Mouse (Mus musculus): ENCODE measurements around the gene Rgs2. TPM values are rescaled to one million over a fixed set of nuclear protein-coding genes. Genes with fewer than 3 reads are reported as not detected.

Gene Rgs2
- 49.6 TPM for polyA plus RNA-seq (2014; fragmentation: Illumina TruSeq; extraction: RNeasy Lipid Tissue Mini Kit (QIAGEN cat#74804); ENCODE audit: low read depth, low replicate concordance)

GRCm38 (mm10) chr1:144003904-144004740, at the start of gene Rgs2:
Gene Rgs2, minus strand, starts transcription at chr1:144004161.

Other genes with a start within 250 kb of the Rgs2 start
- gene Trove2, start 227.1 kb downstream of the Rgs2 start, polyA plus RNA-seq (2014; fragmentation: Illumina TruSeq; extraction: RNeasy Lipid Tissue Mini Kit (QIAGEN cat#74804); ENCODE audit: low read depth, low replicate concordance) = 42.5 TPM
- 103 TPM for gene Uchl5, start 226.9 kb downstream of the Rgs2 start, polyA plus RNA-seq (2014; fragmentation: Illumina TruSeq; extraction: RNeasy Lipid Tissue Mini Kit (QIAGEN cat#74804); ENCODE audit: low read depth, low replicate concordance)
- not detected for gene Rgs13, start 173.2 kb upstream of the Rgs2 start, polyA plus RNA-seq (2014; fragmentation: Illumina TruSeq; extraction: RNeasy Lipid Tissue Mini Kit (QIAGEN cat#74804); ENCODE audit: low read depth, low replicate concordance)
- 0.20 TPM for gene Rgs1, start 245.1 kb upstream of the Rgs2 start, polyA plus RNA-seq (2014; fragmentation: Illumina TruSeq; extraction: RNeasy Lipid Tissue Mini Kit (QIAGEN cat#74804); ENCODE audit: low read depth, low replicate concordance)